Mouse (Mus musculus) neural tube, embryonic 11.5 days (tissue): Measurements from ENCODE around the gene Trnp1. TPM values are rescaled to one million over a fixed set of nuclear protein-coding genes. Genes with fewer than 3 reads are reported as not detected.

Experiments used
- ATAC-seq: fragments of 200-750 bp; cut with Nextera tagmentation; 2 replicates; pipeline ENCODE4 v1.8.0; 2017; ENCODE audit warnings: moderate number of reproducible peaks, mild to moderate bottlenecking, moderate TSS enrichment, moderate library complexity; ENCODE audit not compliant: insufficient read depth, low FRiP score, low TSS enrichment
- DNase-seq: peaks from one replicate; pipeline ENCODE4 v3.0.0-alpha.2; 2015; ENCODE audit warnings: low spot score
- H3K27ac ChIP-seq: fragments of 300-500 bp; sonication (generic); 2 replicates; pipeline ENCODE4 v1.5.1; 2014; ENCODE audit warnings: low read depth, mild to moderate bottlenecking, low read length
- H3K27me3 ChIP-seq: fragments of 300-500 bp; sonication (generic); 2 replicates; pipeline ENCODE4 v1.6.1; 2014; ENCODE audit warnings: mild to moderate bottlenecking, low read length, mixed read lengths; ENCODE audit not compliant: control insufficient read depth, insufficient read depth
- H3K36me3 ChIP-seq: fragments of 300-500 bp; sonication (generic); 2 replicates; pipeline ENCODE4 v1.6.1; 2014; ENCODE audit warnings: mild to moderate bottlenecking, low read length, moderate library complexity, mixed read lengths; ENCODE audit not compliant: control insufficient read depth, insufficient read depth
- H3K4me1 ChIP-seq: fragments of 300-500 bp; sonication (generic); 2 replicates; pipeline ENCODE4 v1.6.1; 2014; ENCODE audit warnings: low read length, mixed read lengths; ENCODE audit not compliant: control insufficient read depth, insufficient read depth
- H3K4me2 ChIP-seq: fragments of 300-500 bp; sonication (generic); 2 replicates; pipeline ENCODE4 v1.6.1; 2014; ENCODE audit warnings: low read depth, mild to moderate bottlenecking, moderate library complexity
- H3K4me3 ChIP-seq: fragments of 300-500 bp; sonication (generic); 2 replicates; pipeline ENCODE4 v1.5.1; 2014; ENCODE audit warnings: low read depth, low read length
- H3K9ac ChIP-seq: fragments of 300-500 bp; sonication (generic); 2 replicates; pipeline ENCODE4 v1.6.1; 2014; ENCODE audit warnings: mild to moderate bottlenecking, low read length
- H3K9me3 ChIP-seq: fragments of 300-500 bp; sonication (generic); 2 replicates; pipeline ENCODE4 v1.6.1; 2016; ENCODE audit warnings: low read length; ENCODE audit not compliant: control insufficient read depth
- WGBS: fragments of 180-500 bp; shearing (Covaris S2); extraction: QIAGEN DNeasy Blood & Tissue Kit; methylation state at CpG from one replicate; pipeline ENCODE4 v1.1.7; 2014; 5-methylcytosine and 5-hydroxymethylcytosine counted together
- polyA plus RNA-seq: library from polyadenylated mRNA; unstranded; fragments of >200 nt; fragmentation: Nextera tagmentation; extraction: Ambion mirVana; gene quantifications from 2 replicates; pipeline ENCODE4 v1.2.1, GENCODE M21; 2014

Trnp1 gene
- polyA plus RNA-seq, 1 experiment from 2014 or later, result 2.7 TPM

DNA sequence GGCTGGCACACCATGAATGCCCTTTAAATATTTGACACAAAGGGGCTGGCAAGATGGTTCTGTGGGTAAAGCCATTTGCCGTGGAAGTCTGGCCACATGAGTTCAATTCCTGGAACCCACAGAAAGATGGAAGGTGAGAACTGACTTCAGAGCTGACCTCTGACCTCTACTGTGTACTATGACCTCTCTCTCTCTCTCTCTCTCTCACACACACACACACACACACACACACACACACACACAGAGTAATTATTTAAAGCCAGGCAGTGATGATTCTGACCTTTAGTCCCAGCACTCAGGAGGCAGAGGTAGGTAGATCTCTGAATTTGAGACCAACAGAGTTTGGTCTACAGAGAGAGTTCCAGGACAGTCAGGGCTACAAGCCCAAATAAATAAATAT, 38.3 kb downstream of the Trnp1 start:
- Histone ChIP-seq H3K4me1 (no peaks in the 10 kb centered on the region), H3K4me3 (no peak overlapping the region), H3K27ac (no peak overlapping the region), H3K27me3 (no peaks in the 10 kb centered on the region), H3K4me2 (no peak overlapping the region), H3K36me3 (no peaks in the 10 kb centered on the region), H3K9ac (no peak overlapping the region), H3K9me3 (no peaks in the 10 kb centered on the region)
- WGBS, result 79% methylated on average over 1 of the region's 1 CpGs
- DNase-seq (no peak), ATAC-seq (no peak)

DNA sequence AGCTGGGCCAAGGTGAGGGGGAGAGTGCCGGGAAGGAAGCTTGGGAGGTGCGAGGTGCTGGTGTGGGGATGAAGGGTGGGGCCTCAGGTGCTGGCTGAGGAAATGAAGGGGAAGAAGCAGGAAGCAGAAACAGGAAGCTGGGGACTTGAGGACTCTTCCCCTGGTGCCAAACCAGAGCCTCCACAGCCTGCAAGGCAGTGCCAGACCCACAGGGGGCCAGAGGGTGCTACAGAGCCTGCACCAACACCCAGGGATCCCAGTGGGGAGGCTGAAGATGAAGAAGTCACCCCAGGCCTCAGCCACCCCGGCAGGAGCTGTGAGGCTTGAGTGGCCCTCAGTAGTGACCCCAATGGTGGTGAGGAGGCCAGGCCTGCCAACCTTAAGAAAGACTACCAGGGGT, 40.3 kb downstream of the Trnp1 start:
- Histone ChIP-seq H3K27me3 (no peaks in the 10 kb centered on the region), H3K9me3 (no peaks in the 10 kb centered on the region), H3K36me3 (no peaks in the 10 kb centered on the region), H3K4me1 (no peaks in the 10 kb centered on the region), H3K4me3 (no peak overlapping the region), H3K9ac (no peak overlapping the region), H3K27ac (no peak overlapping the region), H3K4me2 (no peak overlapping the region)
- ATAC-seq (no peak), DNase-seq (no peak)
- WGBS, result 69% methylated on average over 3 of the region's 3 CpGs

DNA sequence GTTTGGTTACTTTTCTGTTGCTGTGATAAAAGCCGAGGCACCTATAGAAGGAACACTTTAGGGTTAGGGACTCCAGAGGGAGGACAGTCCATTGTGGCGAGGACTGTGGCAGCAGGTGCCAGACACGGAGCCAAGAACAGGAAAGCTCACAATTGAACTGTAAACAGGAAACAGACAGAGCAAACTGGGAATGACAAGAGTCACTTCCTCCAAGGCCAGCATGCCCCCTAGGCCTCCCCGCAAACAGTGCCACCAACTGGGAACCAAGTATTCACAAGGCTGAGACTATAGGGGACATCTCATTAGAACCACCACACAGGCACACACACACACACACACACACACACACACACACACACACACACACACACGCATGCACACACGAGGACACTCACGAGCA, 45.9 kb downstream of the Trnp1 start:
- Histone ChIP-seq H3K9me3 (no peaks in the 10 kb centered on the region), H3K9ac (no peak overlapping the region), H3K4me2 (no peak overlapping the region), H3K27me3 (no peaks in the 10 kb centered on the region), H3K27ac (no peak overlapping the region), H3K4me3 (no peak overlapping the region), H3K4me1 (no peaks in the 10 kb centered on the region; the same call in 1 of the 2 replicates), H3K36me3 (no peaks in the 10 kb centered on the region)
- WGBS, result 83% methylated on average over 5 of the region's 7 CpGs
- DNase-seq (no peak), ATAC-seq (no peak)

GRCm38 (mm10) chr4:133451536-133451935, 46.8 kb downstream of the Trnp1 start:
- no peak overlapping the region for H3K4me2 ChIP-seq
- 16% methylated on average over 10 of the region's 10 CpGs for WGBS
- no peaks in the 10 kb centered on the region for H3K9me3 ChIP-seq
- no peaks in the 10 kb centered on the region for H3K36me3 ChIP-seq
- no peaks in the 10 kb centered on the region; the same call in 1 of the 2 replicates for H3K4me1 ChIP-seq
- H3K27ac ChIP-seq, result no peak overlapping the region
- DNase-seq (peak; percentile 83), ATAC-seq (no peak)
- H3K9ac ChIP-seq, result no peak overlapping the region
- H3K27me3 ChIP-seq, result no peaks in the 10 kb centered on the region
- H3K4me3 ChIP-seq, result no peak overlapping the region

DNA sequence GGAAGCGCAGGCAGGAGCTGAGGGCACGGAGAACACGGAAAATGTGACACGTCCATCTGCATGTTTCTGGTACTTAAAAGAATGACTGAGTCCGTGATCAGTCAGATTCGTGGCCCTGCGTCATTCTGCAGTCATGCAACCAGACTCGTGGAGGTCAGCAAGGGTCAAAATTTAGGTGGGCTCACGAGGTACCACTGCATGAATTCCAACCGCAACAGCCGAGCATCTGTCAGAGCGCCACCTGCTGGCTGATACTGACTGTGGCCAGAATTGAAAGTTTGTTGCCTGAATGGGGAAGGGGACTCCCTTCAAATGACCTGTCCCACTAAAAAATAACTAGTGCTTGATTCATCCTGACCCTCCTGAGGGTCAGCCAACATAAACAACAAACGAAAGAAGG, 48.6 kb downstream of the Trnp1 start:
- DNase-seq, result peak; percentile 73
- Histone ChIP-seq H3K27me3 (no peaks in the 10 kb centered on the region), H3K27ac (no peak overlapping the region), H3K36me3 (no peaks in the 10 kb centered on the region), H3K4me3 (no peak overlapping the region), H3K4me2 (no peak overlapping the region), H3K9ac (no peak overlapping the region), H3K4me1 (no peaks in the 10 kb centered on the region; the same call in 1 of the 2 replicates), H3K9me3 (no peaks in the 10 kb centered on the region)
- 15% methylated on average over 13 of the region's 13 CpGs for WGBS
- ATAC-seq, result no peak

- Histone ChIP-seq H3K4me2 (no peak overlapping the region), H3K27me3 (no peaks in the 10 kb centered on the region), H3K36me3 (no peaks in the 10 kb centered on the region), H3K27ac (no peak overlapping the region), H3K4me3 (no peak overlapping the region), H3K4me1 (no peaks in the 10 kb centered on the region; the same call in 1 of the 2 replicates), H3K9ac (no peak overlapping the region), H3K9me3 (no peaks in the 10 kb centered on the region)
- DNase-seq, result no peak
- no peak for ATAC-seq
- 61% methylated on average over 8 of the region's 8 CpGs for WGBS
Observed at GRCm38 (mm10) chr4:133448708-133449388, 49.5 kb downstream of the Trnp1 start.

- Histone ChIP-seq H3K9me3 (no peaks in the 10 kb centered on the region), H3K4me1 (no peaks in the 10 kb centered on the region; the same call in 1 of the 2 replicates), H3K27me3 (no peaks in the 10 kb centered on the region), H3K36me3 (no peaks in the 10 kb centered on the region), H3K4me2 (no peak overlapping the region), H3K4me3 (no peak overlapping the region), H3K9ac (no peak overlapping the region), H3K27ac (no peak overlapping the region)
- ATAC-seq (no peak), DNase-seq (no peak)
- WGBS, result 81% methylated on average over 11 of the region's 11 CpGs
Observed at GRCm38 (mm10) chr4:133447967-133448366, 50.4 kb downstream of the Trnp1 start.

DNA sequence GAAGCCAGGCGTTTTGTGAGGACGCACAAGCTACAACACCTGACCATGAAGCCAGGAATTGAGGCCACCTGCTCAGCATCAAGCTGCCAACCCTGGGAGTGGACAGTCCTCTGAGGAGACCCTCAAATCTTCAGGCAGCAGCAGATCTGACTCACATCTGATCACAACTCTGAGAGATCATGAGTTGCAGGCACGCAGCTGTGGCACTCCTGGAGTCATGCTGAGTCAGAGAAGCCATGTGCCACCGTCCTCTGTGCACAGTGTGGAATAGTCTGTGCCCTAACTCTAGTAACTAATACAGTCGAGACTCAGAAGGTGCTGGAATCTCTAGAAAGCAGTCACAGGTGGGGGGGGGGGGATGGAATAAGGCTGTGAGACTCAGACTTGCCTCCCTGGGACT, 51.0 kb downstream of the Trnp1 start:
- Histone ChIP-seq H3K4me3 (no peak overlapping the region), H3K27me3 (no peaks in the 10 kb centered on the region), H3K4me1 (no peaks in the 10 kb centered on the region; the same call in 1 of the 2 replicates), H3K36me3 (no peaks in the 10 kb centered on the region), H3K9ac (no peak overlapping the region), H3K9me3 (no peaks in the 10 kb centered on the region), H3K4me2 (no peak overlapping the region), H3K27ac (no peak overlapping the region)
- DNase-seq (no peak), ATAC-seq (no peak)
- WGBS, result 61% methylated on average over 5 of the region's 5 CpGs

DNA sequence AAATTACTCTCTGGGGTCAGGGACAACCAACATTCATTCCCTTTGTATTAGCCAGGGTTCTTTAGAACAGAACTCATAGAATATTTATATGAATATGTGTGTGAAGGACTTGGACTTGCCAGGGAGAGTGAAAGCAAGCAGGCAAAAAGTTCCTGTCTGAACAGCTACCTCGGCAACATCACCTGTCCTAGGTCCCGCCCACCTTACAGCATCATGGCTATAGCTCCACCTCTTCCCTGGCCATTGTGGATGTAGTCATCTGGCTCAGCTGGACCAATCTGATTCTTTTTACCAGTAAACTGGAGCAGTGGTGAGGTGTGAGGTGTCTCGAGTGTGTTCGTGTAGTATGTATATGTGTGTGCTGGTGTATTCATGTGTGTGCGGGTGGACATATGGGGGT, 52.6 kb downstream of the Trnp1 start:
- ATAC-seq (no peak), DNase-seq (no peak)
- Histone ChIP-seq H3K9me3 (no peaks in the 10 kb centered on the region), H3K36me3 (no peaks in the 10 kb centered on the region), H3K27ac (no peak overlapping the region), H3K27me3 (no peaks in the 10 kb centered on the region), H3K4me2 (no peak overlapping the region), H3K9ac (no peak overlapping the region), H3K4me1 (no peaks in the 10 kb centered on the region; the same call in 1 of the 2 replicates), H3K4me3 (no peak overlapping the region)
- WGBS, result 81% methylated on average over 5 of the region's 5 CpGs
